Mouse (Mus musculus): ENCODE data around the gene Agbl1. TPM values are rescaled to one million over a fixed set of nuclear protein-coding genes. Genes with fewer than 3 reads are reported as not detected.

The Agbl1 gene
- total and polyA plus RNA-seq, 2 experiments from 2014 or later, result 0.15 to 0.43 TPM

GRCm38 (mm10) chr7:77131950-77132349, 902.3 kb downstream of the Agbl1 start:
- H3K4me3 ChIP-seq (ENCODE audit: low read depth, low read length), result no peak overlapping the region
- H3K27me3 ChIP-seq (ENCODE audit: insufficient read depth, low read length), result no peaks in the 10 kb centered on the region
- DNase-seq (peak; percentile 57), ATAC-seq (peak; percentile 66; the same call in 1 of the 2 replicates)
- no peaks in the 10 kb centered on the region for H3K9me3 ChIP-seq (ENCODE audit: low read length)
- 17% methylated on average over 7 of the region's 7 CpGs for WGBS
- H3K27ac ChIP-seq (ENCODE audit: low read depth, low read length), result no peak overlapping the region
- no peaks in the 10 kb centered on the region for H3K4me1 ChIP-seq (ENCODE audit: insufficient read depth)
- TF ChIP-seq CTCF (IDR thresholded peaks at IDR 0.05; ENCODE audit: low read depth), result peak; percentile 47
- no peak overlapping the region for H3K4me2 ChIP-seq (ENCODE audit: low read depth)
- no peak overlapping the region for H3K9ac ChIP-seq
- H3K36me3 ChIP-seq (ENCODE audit: insufficient read depth), result no peaks in the 10 kb centered on the region

- no peaks in the 10 kb centered on the region for H3K9me3 ChIP-seq (ENCODE audit: low read length)
- H3K4me1 ChIP-seq (ENCODE audit: insufficient read depth), result no peaks in the 10 kb centered on the region
- no peak overlapping the region for H3K27ac ChIP-seq (ENCODE audit: low read depth, low read length)
- no peak for TF ChIP-seq CTCF (IDR thresholded peaks at IDR 0.05; ENCODE audit: low read depth)
- no peak overlapping the region for H3K4me3 ChIP-seq (ENCODE audit: low read depth, low read length)
- no peak overlapping the region for H3K9ac ChIP-seq
- WGBS, result 41% methylated on average over 15 of the region's 15 CpGs
- H3K27me3 ChIP-seq (ENCODE audit: insufficient read depth, low read length), result no peaks in the 10 kb centered on the region
- no peak overlapping the region for H3K4me2 ChIP-seq (ENCODE audit: low read depth)
- H3K36me3 ChIP-seq (ENCODE audit: insufficient read depth), result no peaks in the 10 kb centered on the region
- peak; percentile 94 for ATAC-seq
- DNase-seq, result peak; percentile 52
Observed at GRCm38 (mm10) chr7:77132615-77133420, 903.1 kb downstream of the Agbl1 start.

DNA sequence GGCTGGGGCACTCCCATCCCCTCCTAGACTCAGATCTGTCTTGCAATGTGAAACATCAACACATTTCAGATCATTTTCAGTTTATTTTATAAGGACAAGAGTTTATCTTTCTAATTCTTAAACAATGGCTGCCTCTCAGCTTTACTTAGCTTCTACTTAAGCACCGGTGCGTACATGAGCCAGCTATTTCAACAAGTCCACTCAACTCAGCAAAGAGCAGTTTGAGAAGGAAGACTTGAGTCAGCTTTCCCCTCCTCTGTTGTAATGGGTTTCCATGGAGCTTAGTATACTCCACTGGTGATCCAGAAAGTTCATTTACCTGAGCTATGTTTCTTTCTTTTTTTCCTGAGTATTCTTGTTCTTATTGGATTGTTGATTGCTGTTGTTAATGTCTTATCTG, 905.2 kb downstream of the Agbl1 start:
- no peak overlapping the region for H3K4me3 ChIP-seq (ENCODE audit: low read depth, low read length)
- 96% methylated on average over 2 of the region's 2 CpGs for WGBS

GRCm38 (mm10) chr7:77138707-77139106, 909.0 kb downstream of the Agbl1 start:
- no peak for TF ChIP-seq CTCF (IDR thresholded peaks at IDR 0.05; ENCODE audit: low read depth)
- no peaks in the 10 kb centered on the region for H3K9me3 ChIP-seq (ENCODE audit: low read length)
- no peak overlapping the region for H3K4me2 ChIP-seq (ENCODE audit: low read depth)
- H3K4me1 ChIP-seq (ENCODE audit: insufficient read depth), result no peaks in the 10 kb centered on the region
- no peak for DNase-seq
- no peaks in the 10 kb centered on the region for H3K27me3 ChIP-seq (ENCODE audit: insufficient read depth, low read length)
- H3K27ac ChIP-seq (ENCODE audit: low read depth, low read length), result no peak overlapping the region
- ATAC-seq, result no peak
- H3K9ac ChIP-seq, result no peak overlapping the region
- no peaks in the 10 kb centered on the region for H3K36me3 ChIP-seq (ENCODE audit: insufficient read depth)
- H3K4me3 ChIP-seq (ENCODE audit: low read depth, low read length), result no peak overlapping the region

More for the DNA sequence above, 905.2 kb downstream of the Agbl1 start:
- no peak for DNase-seq
- no peak overlapping the region for H3K27ac ChIP-seq (ENCODE audit: low read depth, low read length)
- no peak for ATAC-seq
- no peaks in the 10 kb centered on the region for H3K9me3 ChIP-seq (ENCODE audit: low read length)
- H3K36me3 ChIP-seq (ENCODE audit: insufficient read depth), result no peaks in the 10 kb centered on the region
- TF ChIP-seq CTCF (IDR thresholded peaks at IDR 0.05; ENCODE audit: low read depth), result no peak
- no peak overlapping the region for H3K9ac ChIP-seq
- no peaks in the 10 kb centered on the region for H3K27me3 ChIP-seq (ENCODE audit: insufficient read depth, low read length)
- no peak overlapping the region for H3K4me2 ChIP-seq (ENCODE audit: low read depth)
- H3K4me1 ChIP-seq (ENCODE audit: insufficient read depth), result no peaks in the 10 kb centered on the region

- WGBS, result 82% methylated on average over 3 of the region's 3 CpGs
- no peak for TF ChIP-seq CTCF (IDR thresholded peaks at IDR 0.05; ENCODE audit: low read depth)
- Histone ChIP-seq H3K4me2 (ENCODE audit: low read depth) (no peak overlapping the region), H3K36me3 (ENCODE audit: insufficient read depth) (no peaks in the 10 kb centered on the region), H3K4me1 (ENCODE audit: insufficient read depth) (no peaks in the 10 kb centered on the region), H3K27me3 (ENCODE audit: insufficient read depth, low read length) (no peaks in the 10 kb centered on the region), H3K9me3 (ENCODE audit: low read length) (no peaks in the 10 kb centered on the region), H3K27ac (ENCODE audit: low read depth, low read length) (no peak overlapping the region), H3K4me3 (ENCODE audit: low read depth, low read length) (no peak overlapping the region), H3K9ac (no peak overlapping the region)
- ATAC-seq (no peak), DNase-seq (no peak)
Observed at GRCm38 (mm10) chr7:77147527-77147926, 917.8 kb downstream of the Agbl1 start.

DNA sequence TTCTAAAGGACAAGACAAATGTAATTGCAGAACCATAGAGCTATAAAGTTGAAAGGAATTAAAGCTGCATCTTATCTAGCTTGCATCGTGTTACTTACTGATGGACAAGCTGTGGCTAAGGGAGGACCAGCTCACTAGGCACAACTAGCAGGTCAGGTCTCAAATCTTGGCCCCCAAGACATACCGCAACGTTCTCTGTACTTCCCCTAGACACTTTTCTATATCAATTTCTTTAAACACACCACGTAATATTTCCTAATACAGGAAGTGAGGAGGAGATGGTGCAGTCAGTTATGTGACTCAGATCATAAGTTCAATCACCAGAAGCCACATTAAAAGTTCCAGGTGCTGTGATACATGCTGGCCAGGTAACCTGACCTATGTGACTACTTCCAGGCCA, 919.1 kb downstream of the Agbl1 start:
- Histone ChIP-seq H3K36me3 (ENCODE audit: insufficient read depth) (no peaks in the 10 kb centered on the region), H3K9ac (no peak overlapping the region), H3K4me1 (ENCODE audit: insufficient read depth) (no peaks in the 10 kb centered on the region), H3K4me3 (ENCODE audit: low read depth, low read length) (no peak overlapping the region), H3K27me3 (ENCODE audit: insufficient read depth, low read length) (no peaks in the 10 kb centered on the region), H3K4me2 (ENCODE audit: low read depth) (no peak overlapping the region), H3K27ac (ENCODE audit: low read depth, low read length) (no peak overlapping the region), H3K9me3 (ENCODE audit: low read length) (no peaks in the 10 kb centered on the region)
- DNase-seq (no peak), ATAC-seq (no peak)
- 95% methylated on average over 4 of the region's 4 CpGs for WGBS
- TF ChIP-seq CTCF (IDR thresholded peaks at IDR 0.05; ENCODE audit: low read depth), result no peak

DNA sequence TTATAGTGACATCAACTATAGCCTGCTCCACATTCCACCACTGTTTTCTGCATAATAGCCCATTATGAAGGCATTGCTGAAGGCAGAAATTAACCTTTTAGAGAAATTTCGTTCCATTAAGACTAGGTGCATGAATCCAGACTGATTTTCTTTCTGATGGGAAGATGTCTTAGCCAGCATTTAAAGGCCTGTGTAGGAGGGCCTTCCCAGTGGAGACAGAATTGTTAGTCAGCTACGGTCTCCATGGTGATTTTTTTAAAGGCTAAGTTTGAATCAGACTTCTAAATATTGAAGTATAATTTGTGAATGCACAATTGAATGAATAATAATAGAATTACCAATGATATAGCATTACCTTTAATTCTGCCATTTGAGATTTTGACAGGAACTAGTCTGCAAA, 920.2 kb downstream of the Agbl1 start:
- peak; percentile 8 for DNase-seq
- Histone ChIP-seq H3K9me3 (ENCODE audit: low read length) (no peaks in the 10 kb centered on the region), H3K4me3 (ENCODE audit: low read depth, low read length) (no peak overlapping the region), H3K27ac (ENCODE audit: low read depth, low read length) (no peak overlapping the region), H3K36me3 (ENCODE audit: insufficient read depth) (no peaks in the 10 kb centered on the region), H3K9ac (no peak overlapping the region), H3K27me3 (ENCODE audit: insufficient read depth, low read length) (no peaks in the 10 kb centered on the region), H3K4me1 (ENCODE audit: insufficient read depth) (no peaks in the 10 kb centered on the region), H3K4me2 (ENCODE audit: low read depth) (no peak overlapping the region)
- no peak for TF ChIP-seq CTCF (IDR thresholded peaks at IDR 0.05; ENCODE audit: low read depth)
- WGBS, result 55% methylated on average over 2 of the region's 2 CpGs
- peak; percentile 32; the same call in 1 of the 2 replicates for ATAC-seq
